Mouse (Mus musculus) heart, embryonic 11.5 days (tissue): Measurements from ENCODE around the gene Fabp6. TPM values are rescaled to one million over a fixed set of nuclear protein-coding genes. Genes with fewer than 3 reads are reported as not detected.

Experiments used
- ATAC-seq: fragments of 200-750 bp; cut with Nextera tagmentation; replicated peaks from 2 replicates; pipeline ENCODE4 v1.8.0; 2017; ENCODE audit warnings: moderate library complexity; ENCODE audit not compliant: insufficient number of reproducible peaks, low FRiP score, low TSS enrichment
- H3K27ac ChIP-seq: fragments of 300-500 bp; sonication (generic); 2 replicates; pipeline ENCODE4 v1.5.1; 2014; ENCODE audit warnings: mild to moderate bottlenecking, low read depth, low read length
- H3K27me3 ChIP-seq: fragments of 300-500 bp; sonication (generic); 2 replicates; pipeline ENCODE4 v1.6.1; 2014; ENCODE audit warnings: mild to moderate bottlenecking, low read length, mixed read lengths; ENCODE audit not compliant: control insufficient read depth, insufficient read depth
- H3K36me3 ChIP-seq: fragments of 300-500 bp; sonication (generic); 2 replicates; pipeline ENCODE4 v1.6.1; 2014; ENCODE audit warnings: mild to moderate bottlenecking, low read length, moderate library complexity, mixed read lengths; ENCODE audit not compliant: control insufficient read depth, insufficient read depth
- H3K4me1 ChIP-seq: fragments of 300-500 bp; sonication (generic); 2 replicates; pipeline ENCODE4 v1.6.1; 2014; ENCODE audit warnings: low read length; ENCODE audit not compliant: control insufficient read depth, insufficient read depth
- H3K4me2 ChIP-seq: fragments of 300-500 bp; sonication (generic); 2 replicates; pipeline ENCODE4 v1.6.1; 2014; ENCODE audit warnings: mild to moderate bottlenecking, moderate library complexity
- H3K4me3 ChIP-seq: fragments of 300-500 bp; sonication (generic); 2 replicates; pipeline ENCODE4 v1.5.1; 2014; ENCODE audit warnings: low read depth, low read length
- H3K9ac ChIP-seq: fragments of 300-500 bp; sonication (generic); 2 replicates; pipeline ENCODE4 v1.6.1; 2014; ENCODE audit warnings: mild to moderate bottlenecking, low read depth, low read length, moderate library complexity
- H3K9me3 ChIP-seq: fragments of 300-500 bp; sonication (generic); replicated peaks from 2 replicates; pipeline ENCODE4 v1.6.1; 2016; ENCODE audit warnings: low read length; ENCODE audit not compliant: control insufficient read depth
- WGBS: fragments of 180-500 bp; shearing (Covaris S2); extraction: QIAGEN DNeasy Blood & Tissue Kit; methylation state at CpG from one replicate; pipeline ENCODE4 v1.1.7; 2014; ENCODE audit not compliant: insufficient replicate concordance; 5-methylcytosine and 5-hydroxymethylcytosine counted together
- polyA plus RNA-seq: library from polyadenylated mRNA; unstranded; fragments of >200 nt; fragmentation: Nextera tagmentation; extraction: Ambion mirVana; gene quantifications from 2 replicates; pipeline ENCODE4 v1.2.1, GENCODE M21; 2014

Fabp6 gene
- polyA plus RNA-seq, 1 experiment from 2014 or later = not detected

DNA sequence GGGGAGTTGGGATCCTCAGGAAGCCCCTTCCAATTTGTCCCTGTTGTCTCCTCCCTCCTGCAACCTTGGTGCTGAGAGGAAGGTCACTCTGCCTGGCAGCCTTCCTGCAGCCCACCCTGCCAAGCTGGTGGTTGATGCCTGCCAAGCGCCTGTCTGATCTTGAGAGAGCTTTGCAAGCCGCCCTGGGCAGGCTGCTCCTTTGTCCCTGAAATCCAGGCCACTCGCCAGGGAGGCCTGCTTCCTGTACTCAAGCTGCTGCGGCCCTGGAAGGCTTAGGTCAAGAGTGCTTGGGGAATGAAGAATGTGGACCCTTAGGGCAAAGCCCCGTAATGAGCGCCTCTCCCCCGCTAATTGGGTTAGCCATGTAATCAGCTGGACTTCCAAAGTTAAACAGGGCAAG, 53.2 kb downstream of the Fabp6 start:
- no peaks in the 10 kb centered on the region for H3K36me3 ChIP-seq
- peak overlapping the region; percentile 56; the same call in 1 of the 2 replicates for H3K9ac ChIP-seq
- H3K27ac ChIP-seq = peak overlapping the region; percentile 97
- H3K4me3 ChIP-seq = no peak overlapping the region
- H3K4me2 ChIP-seq = peak overlapping the region; percentile 43
- H3K9me3 ChIP-seq = no peaks in the 10 kb centered on the region
- H3K27me3 ChIP-seq = no peaks in the 10 kb centered on the region
- 10% methylated on average over 7 of the region's 7 CpGs for WGBS
- peaks cover 74% of the 10 kb centered on the region for H3K4me1 ChIP-seq
- peak; percentile 53; the same call in 1 of the 2 replicates for ATAC-seq

DNA sequence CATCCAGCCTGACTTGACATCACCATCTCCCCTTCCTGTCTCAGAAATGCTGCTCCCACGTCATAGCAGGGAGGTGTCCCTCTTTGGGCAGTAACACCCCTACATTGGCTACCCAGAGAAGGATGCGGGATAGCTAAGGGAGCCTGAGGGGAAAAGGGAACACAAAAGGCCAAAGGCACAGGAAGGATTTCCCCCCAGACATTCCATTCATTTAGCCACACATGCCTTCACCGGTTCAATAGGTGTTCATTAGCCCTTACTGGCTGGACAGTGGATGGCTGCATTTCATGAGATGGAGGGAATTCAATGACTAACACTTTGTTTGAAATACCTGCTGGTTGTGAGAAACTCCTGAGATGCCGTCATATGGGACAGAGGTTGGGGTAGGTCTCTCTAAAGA, 54.7 kb downstream of the Fabp6 start:
- H3K4me3 ChIP-seq = no peak overlapping the region
- no peaks in the 10 kb centered on the region for H3K9me3 ChIP-seq
- peaks cover 75% of the 10 kb centered on the region for H3K4me1 ChIP-seq
- H3K9ac ChIP-seq = no peak overlapping the region
- no peak overlapping the region for H3K4me2 ChIP-seq
- no peaks in the 10 kb centered on the region for H3K36me3 ChIP-seq
- no peak overlapping the region for H3K27ac ChIP-seq
- ATAC-seq = no peak
- 67% methylated on average over 4 of the region's 4 CpGs for WGBS
- H3K27me3 ChIP-seq = no peaks in the 10 kb centered on the region

Other genes with a start within 250 kb of the Fabp6 start
- gene Pttg1, start 175.3 kb downstream of the Fabp6 start, polyA plus RNA-seq = 112 and 119 TPM in 2 replicates
- 39.2 and 42.1 TPM in 2 replicates for gene Slu7, start 167.8 kb downstream of the Fabp6 start, polyA plus RNA-seq
- 1.3 and 1.6 TPM in 2 replicates for gene C1qtnf2, start 127.3 kb downstream of the Fabp6 start, polyA plus RNA-seq
- gene Ccnjl, start 72.8 kb downstream of the Fabp6 start, polyA plus RNA-seq = 23.2 and 25.1 TPM in 2 replicates
- gene 4933415A04Rik, start 14.5 kb downstream of the Fabp6 start, polyA plus RNA-seq = 4.6 and 5.3 TPM in 2 replicates
- 24.8 and 30.1 TPM in 2 replicates for gene Pwwp2a, start 80.5 kb upstream of the Fabp6 start, polyA plus RNA-seq
- gene Ttc1, start 146.5 kb upstream of the Fabp6 start, polyA plus RNA-seq = 57.5 and 58.8 TPM in 2 replicates